Mouse (Mus musculus): ENCODE results near the gene Ly6g6d. TPM values are rescaled to one million over a fixed set of nuclear protein-coding genes. Genes with fewer than 3 reads are reported as not detected.
A peak's percentile ranks its signal among the peaks of the same experiment; 100 is the strongest.

The Ly6g6d gene
- polyA plus RNA-seq, 1 experiment, result not detected

DNA sequence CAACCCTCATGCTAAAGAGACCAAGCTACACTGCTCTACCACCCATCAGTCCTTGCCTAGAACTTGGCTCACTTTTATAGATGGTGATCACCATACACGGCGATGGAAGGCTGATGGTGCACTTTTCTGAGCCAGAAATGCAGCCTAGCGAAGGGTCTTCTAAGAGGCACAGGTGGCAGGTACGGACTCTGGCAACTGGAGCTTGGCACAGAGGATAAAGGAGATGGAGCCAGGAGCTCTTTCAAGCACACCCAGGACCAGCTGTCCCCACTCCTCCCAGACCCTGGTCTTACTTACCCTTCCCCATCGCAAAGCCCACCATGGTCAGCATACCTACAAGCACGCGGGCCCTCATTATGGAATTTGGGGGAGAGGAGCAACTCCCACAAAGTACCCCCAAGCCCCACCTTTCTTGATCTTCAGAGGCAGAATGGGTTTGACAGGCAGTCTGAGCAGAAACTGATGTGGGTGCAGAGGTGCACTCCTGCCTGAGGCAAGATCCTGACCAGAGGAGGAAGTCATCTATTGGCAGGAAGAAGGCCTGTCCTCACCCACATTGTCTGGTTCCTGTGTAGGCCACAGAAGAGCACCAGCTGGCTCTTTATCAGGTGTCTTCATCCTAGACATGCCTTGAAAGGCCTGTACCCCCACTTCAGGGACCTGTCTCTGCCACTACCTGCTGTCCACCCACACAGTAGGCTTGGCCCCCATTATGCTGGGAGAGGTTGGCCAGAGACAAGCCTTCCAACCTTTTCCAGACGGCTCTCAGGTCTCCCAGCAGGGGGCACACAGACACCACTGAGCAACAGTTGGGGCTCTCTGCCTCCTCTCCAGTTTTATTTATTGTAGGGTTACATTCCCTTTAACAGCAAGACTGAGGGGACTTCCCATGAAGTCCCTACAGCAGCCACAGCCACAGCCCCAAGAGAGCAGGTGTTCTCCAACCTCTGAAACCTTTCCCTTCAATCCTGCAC is 37.5 kb upstream of the Ly6g6d start, which contains the start of gene Ly6g5b:
TSS of gene Ly6g5b (minus strand) at position 383 of the 974 bp plus-strand sequence.
- Histone ChIP-seq H3K4me3 (ENCODE audit: insufficient read depth, low read length) (no peak within 1 kb of the TSS), H3K4me1 (ENCODE audit: control insufficient read depth, insufficient read depth, low read length) (no peaks in the 10 kb centered on the region), H3K27ac (ENCODE audit: insufficient read depth, low read length) (no peak within 1 kb of the TSS)
- TF ChIP-seq POLR2A (IDR thresholded peaks at IDR 0.05; ENCODE audit: low read depth, low read length), result no peak
- 0 out of 2 replicates have a peak, but pooled peaks have one; percentile 2 for TF ChIP-seq CTCF (IDR thresholded peaks at IDR 0.05; ENCODE audit: borderline replicate concordance, insufficient read depth, low read length)

DNA sequence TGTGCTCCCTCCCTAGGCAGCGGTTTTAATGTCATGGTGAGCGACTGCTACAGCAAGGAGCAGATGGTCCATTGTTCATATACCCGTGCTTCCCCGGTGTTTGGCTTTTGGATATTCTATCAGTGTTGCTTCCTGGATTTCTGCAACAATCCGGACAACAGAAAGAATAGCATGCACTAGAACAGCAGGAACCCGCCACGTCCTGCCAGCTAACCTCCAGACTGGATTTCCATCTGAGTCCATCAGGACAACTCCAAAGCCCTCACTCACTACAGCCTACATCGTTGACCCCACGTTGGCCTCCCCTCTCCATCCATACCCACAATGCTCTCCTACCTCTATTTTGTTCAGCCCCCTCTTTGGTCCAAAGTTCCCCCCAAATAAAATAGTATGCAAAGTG is 33.9 kb upstream of the Ly6g6d start:
- TF ChIP-seq CTCF (IDR thresholded peaks at IDR 0.05; ENCODE audit: borderline replicate concordance, insufficient read depth, low read length) (no peak), POLR2A (IDR thresholded peaks at IDR 0.05; ENCODE audit: low read depth, low read length) (no peak)
- Histone ChIP-seq H3K27ac (ENCODE audit: insufficient read depth, low read length) (no peak overlapping the region), H3K4me3 (ENCODE audit: insufficient read depth, low read length) (no peak overlapping the region), H3K4me1 (ENCODE audit: control insufficient read depth, insufficient read depth, low read length) (no peaks in the 10 kb centered on the region)

DNA sequence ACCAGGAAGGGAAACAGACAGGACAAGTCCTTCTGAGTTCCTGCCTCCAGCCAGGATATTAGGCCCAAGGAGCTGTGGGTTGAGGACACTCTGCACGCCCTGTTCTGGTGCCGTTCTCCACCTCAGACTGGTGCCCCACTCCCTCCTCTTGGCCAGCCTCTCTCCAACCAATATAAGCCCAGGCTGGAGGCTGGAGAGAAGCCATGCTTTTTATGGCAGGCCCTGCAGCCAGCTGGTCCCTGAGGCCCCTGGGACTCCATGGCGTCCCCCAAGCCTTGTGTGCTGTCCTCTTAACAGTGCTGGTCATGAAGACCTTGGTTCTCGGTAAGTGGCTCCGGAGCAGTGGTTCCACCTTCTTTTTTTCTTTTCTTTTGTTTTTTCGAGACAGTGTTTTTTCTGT is 30.2 kb upstream of the Ly6g6d start, which contains the start of gene Ly6g5c:
TSS of gene Ly6g5c (plus strand) at position 183 of the 400 bp plus-strand sequence.
- Histone ChIP-seq H3K4me1 (ENCODE audit: control insufficient read depth, insufficient read depth, low read length) (no peaks in the 10 kb centered on the region), H3K27ac (ENCODE audit: insufficient read depth, low read length) (no peak within 1 kb of the TSS), H3K4me3 (ENCODE audit: insufficient read depth, low read length) (no peak within 1 kb of the TSS)
- TF ChIP-seq POLR2A (IDR thresholded peaks at IDR 0.05; ENCODE audit: low read depth, low read length) (no peak), CTCF (IDR thresholded peaks at IDR 0.05; ENCODE audit: borderline replicate concordance, insufficient read depth, low read length) (no peak)

DNA sequence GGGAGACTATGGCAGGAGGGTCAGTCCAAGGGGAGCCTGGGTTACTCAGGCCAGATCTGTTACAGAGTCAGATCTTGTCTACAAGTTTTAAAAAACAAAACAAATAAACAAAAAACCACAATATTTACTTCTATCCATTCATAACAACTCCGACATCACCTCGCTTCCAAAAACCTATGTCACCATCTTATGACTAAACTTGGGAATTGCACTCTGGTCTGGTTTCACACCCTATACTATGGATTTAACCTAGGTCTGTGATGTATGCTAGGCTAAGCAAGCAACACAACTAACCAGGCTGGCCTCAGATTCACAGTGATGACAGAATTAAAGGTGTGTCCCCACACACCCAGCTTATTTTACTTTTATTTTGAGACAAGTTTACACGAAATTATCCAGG is 28.7 kb upstream of the Ly6g6d start:
- H3K4me3 ChIP-seq (ENCODE audit: insufficient read depth, low read length), result no peak overlapping the region
- TF ChIP-seq CTCF (IDR thresholded peaks at IDR 0.05; ENCODE audit: borderline replicate concordance, insufficient read depth, low read length) (no peak), POLR2A (IDR thresholded peaks at IDR 0.05; ENCODE audit: low read depth, low read length) (no peak)
- no peak overlapping the region for H3K27ac ChIP-seq (ENCODE audit: insufficient read depth, low read length)
- no peaks in the 10 kb centered on the region for H3K4me1 ChIP-seq (ENCODE audit: control insufficient read depth, insufficient read depth, low read length)

DNA sequence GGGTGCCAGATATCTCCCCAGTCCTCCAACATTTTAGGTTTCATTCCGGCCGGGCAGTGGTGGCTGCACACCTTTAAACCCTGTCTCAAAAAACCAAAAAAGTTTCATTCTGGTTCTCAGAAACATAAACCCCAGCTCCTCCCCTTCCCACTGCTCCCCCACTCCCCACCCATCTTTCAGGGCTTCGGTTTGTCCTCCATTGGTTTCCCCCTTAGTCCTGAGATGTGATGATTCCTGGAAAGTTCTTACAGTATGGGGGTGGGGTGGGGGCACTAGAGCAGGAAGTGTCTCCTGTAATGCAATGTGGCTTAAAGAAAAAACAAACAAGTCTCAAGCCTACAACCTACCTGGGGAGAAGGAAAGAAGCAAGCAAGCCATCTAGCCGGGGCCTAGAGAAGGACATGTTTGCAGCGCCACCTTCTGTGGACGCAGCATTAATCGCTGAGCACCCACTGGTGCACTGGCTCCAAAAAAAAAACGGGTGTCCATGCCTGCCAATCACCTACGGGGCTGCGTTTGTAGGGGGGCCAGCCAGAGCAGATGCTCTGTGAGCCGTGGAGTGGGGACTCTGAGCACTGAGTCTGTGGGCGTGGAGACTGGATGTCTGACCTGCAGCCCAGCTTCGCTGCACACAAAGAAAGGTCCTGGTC is 28.0 kb upstream of the Ly6g6d start:
- Histone ChIP-seq H3K4me1 (ENCODE audit: control insufficient read depth, insufficient read depth, low read length) (no peaks in the 10 kb centered on the region), H3K27ac (ENCODE audit: insufficient read depth, low read length) (no peak overlapping the region), H3K4me3 (ENCODE audit: insufficient read depth, low read length) (no peak overlapping the region)
- TF ChIP-seq CTCF (IDR thresholded peaks at IDR 0.05; ENCODE audit: borderline replicate concordance, insufficient read depth, low read length) (peak; percentile 64; the same call in 1 of the 2 replicates), POLR2A (IDR thresholded peaks at IDR 0.05; ENCODE audit: low read depth, low read length) (no peak)

DNA sequence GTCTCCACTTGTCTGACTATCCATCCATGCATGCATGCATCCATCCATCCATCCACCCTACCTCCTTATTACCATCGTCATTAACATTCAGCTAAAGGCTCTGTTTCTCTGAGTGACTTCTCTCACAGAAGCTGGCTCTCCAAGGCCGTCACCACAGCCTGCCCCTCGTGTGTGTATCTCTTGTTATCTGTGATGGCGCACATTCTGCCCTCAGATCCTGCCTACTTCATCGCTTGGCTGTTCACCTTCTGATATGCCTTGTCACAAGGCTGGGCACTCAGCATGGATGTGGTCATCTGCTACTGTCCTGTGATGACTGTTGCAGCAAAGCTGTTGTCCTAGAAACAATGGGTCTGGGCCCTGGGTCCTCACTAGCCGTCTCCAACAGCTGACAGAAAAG is 26.9 kb upstream of the Ly6g6d start:
- H3K4me3 ChIP-seq (ENCODE audit: insufficient read depth, low read length), result no peak overlapping the region
- no peaks in the 10 kb centered on the region for H3K4me1 ChIP-seq (ENCODE audit: control insufficient read depth, insufficient read depth, low read length)
- H3K27ac ChIP-seq (ENCODE audit: insufficient read depth, low read length), result no peak overlapping the region
- TF ChIP-seq CTCF (IDR thresholded peaks at IDR 0.05; ENCODE audit: borderline replicate concordance, insufficient read depth, low read length), result no peak
- no peak for TF ChIP-seq POLR2A (IDR thresholded peaks at IDR 0.05; ENCODE audit: low read depth, low read length)

DNA sequence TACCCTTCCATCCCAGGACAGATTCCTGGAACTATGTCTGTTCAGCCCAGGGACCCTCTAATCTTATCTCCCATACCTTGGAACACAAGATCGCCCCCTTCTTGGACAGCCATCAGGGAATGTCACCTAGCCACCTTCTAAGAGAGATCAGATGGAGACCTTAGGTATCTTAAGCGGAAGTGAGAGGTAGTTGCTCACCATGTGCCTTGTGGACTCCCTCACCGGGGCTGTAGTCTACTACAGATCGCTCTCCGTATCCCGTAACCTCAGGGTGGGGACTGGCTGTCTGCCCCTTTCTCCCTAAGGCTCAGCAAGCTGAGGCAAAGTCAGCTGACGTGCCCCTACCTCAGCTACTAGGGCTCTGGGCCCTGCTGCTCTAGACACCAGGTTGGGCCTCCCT is 26.2 kb upstream of the Ly6g6d start:
- Histone ChIP-seq H3K27ac (ENCODE audit: insufficient read depth, low read length) (no peak overlapping the region), H3K4me1 (ENCODE audit: control insufficient read depth, insufficient read depth, low read length) (no peaks in the 10 kb centered on the region), H3K4me3 (ENCODE audit: insufficient read depth, low read length) (no peak overlapping the region)
- TF ChIP-seq POLR2A (IDR thresholded peaks at IDR 0.05; ENCODE audit: low read depth, low read length), result no peak
- TF ChIP-seq CTCF (IDR thresholded peaks at IDR 0.05; ENCODE audit: borderline replicate concordance, insufficient read depth, low read length), result no peak

DNA sequence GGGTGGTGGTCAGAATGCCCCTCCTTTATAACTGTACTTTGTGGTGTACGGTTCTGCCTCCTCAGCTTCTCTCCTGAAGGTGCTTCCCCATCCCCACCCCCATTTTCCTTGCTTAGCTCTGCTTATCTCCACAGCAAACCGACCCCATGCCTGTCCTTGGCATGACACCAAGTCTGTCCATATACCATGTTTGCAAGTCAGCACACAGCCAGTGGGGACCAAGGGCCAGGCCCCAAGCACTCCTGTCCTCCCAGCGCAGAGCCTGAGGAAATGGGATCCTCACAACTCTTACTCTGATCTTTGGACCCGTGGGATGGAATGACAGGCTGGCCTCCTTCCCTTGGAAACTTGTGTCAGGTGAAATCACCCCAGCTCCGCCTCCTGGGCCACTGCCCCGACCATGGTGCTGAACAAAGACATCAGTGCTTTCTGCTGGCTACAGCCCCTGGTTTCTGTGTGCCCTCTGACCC is 25.4 kb upstream of the Ly6g6d start:
- no peak overlapping the region for H3K4me3 ChIP-seq (ENCODE audit: insufficient read depth, low read length)
- TF ChIP-seq POLR2A (IDR thresholded peaks at IDR 0.05; ENCODE audit: low read depth, low read length) (no peak), CTCF (IDR thresholded peaks at IDR 0.05; ENCODE audit: borderline replicate concordance, insufficient read depth, low read length) (no peak)
- no peak overlapping the region for H3K27ac ChIP-seq (ENCODE audit: insufficient read depth, low read length)
- no peaks in the 10 kb centered on the region for H3K4me1 ChIP-seq (ENCODE audit: control insufficient read depth, insufficient read depth, low read length)

DNA sequence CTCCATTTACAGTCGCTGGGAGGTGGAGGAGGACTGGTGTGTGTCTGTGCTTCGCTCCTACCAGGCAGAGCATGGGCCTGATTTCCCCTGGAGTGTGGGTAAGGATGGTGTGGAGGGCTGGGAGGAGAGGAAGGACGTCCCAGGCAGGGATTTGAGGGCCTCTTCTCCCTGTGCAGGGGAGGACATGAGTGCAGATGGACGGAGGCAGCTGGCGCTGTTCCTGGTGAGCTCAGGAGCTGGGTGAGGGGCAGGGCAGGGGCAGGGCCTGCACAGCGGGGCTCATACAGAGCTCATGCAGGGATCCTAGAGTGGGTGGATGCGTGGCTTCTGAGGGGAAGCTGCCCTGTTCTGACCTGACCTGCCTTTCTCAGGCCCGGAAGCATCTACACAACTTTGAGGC is 24.4 kb upstream of the Ly6g6d start:
- no peak overlapping the region for H3K27ac ChIP-seq (ENCODE audit: insufficient read depth, low read length)
- TF ChIP-seq POLR2A (IDR thresholded peaks at IDR 0.05; ENCODE audit: low read depth, low read length) (no peak), CTCF (IDR thresholded peaks at IDR 0.05; ENCODE audit: borderline replicate concordance, insufficient read depth, low read length) (no peak)
- H3K4me1 ChIP-seq (ENCODE audit: control insufficient read depth, insufficient read depth, low read length), result no peaks in the 10 kb centered on the region
- no peak overlapping the region for H3K4me3 ChIP-seq (ENCODE audit: insufficient read depth, low read length)
